Mouse (Mus musculus) MEL-GATA-1-ER (cell line): ENCODE results near the gene Btbd11.

Experiments used
- DNase-seq: peaks from one replicate; pipeline ENCODE4 v3.0.0-alpha.2; 2012; ENCODE audit warnings: low read depth; ENCODE audit errors: extremely low read depth

Gene Btbd11

GRCm38 (mm10) chr10:85420851-85421628 lies 34.4 kb downstream of the Btbd11 start:
- no peak for DNase-seq

GRCm38 (mm10) chr10:85421629-85422012 lies 35.0 kb downstream of the Btbd11 start:
- DNase-seq = no peak

DNA sequence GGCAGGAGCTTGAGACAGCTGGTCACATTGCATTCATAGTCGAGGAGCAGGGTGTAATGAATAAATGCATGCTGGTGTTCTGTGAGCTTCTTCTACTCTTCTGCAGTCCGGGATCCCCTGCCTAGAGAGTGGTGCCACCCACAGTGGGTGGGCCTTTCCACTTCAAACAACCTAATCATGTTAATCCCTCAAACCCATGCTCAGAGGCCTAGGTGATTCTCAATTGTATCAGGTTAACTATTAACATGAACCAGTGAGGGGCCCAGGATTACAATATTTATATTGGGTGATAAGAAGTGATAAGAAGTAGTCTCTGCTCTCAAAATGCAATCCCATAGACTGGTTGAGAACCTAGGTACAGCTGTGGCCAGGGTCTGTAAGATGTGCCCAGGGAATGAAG lies 39.1 kb downstream of the Btbd11 start:
- DNase-seq = no peak

GRCm38 (mm10) chr10:85437217-85437616 lies 50.6 kb downstream of the Btbd11 start:
- DNase-seq = no peak

DNA sequence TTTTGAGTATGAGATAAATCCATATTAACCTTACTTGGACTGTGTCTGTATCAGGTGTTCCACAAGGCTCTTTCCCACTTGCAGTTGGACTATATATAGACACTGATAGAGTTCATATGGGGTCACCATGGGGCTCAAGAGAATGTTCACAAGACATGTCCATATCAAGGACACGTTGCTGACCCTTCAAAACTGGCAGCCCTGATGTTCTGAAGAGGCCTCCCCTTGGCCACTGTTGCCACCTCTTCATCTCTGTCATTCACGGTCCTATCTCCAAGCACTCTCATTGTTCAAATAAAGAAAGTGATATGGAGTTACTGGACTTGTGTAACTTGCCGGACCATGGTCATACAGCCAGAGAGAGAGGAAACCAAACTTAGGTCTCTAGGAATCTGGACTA lies 56.8 kb downstream of the Btbd11 start:
- no peak for DNase-seq

- DNase-seq = no peak
Observed at GRCm38 (mm10) chr10:85445891-85446290, 59.3 kb downstream of the Btbd11 start.

DNA sequence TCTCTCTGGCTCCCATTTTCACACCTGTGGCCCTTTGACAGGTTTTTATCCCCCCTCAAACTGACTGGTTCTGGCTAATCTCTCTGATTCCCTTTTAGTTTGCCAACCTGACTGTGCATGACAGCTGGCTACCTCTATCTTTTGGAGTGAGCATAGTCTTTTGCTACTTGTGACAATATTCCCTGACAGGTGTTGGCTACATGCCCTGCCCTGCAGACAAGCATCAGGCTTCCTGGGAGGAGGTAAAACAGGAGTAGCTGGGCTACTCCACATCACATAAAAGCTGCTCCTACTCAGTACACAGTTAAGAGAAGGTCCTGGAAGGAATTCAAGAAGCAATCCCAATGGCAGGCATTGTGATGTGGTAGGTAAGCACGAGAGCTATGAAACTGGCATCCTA lies 60.1 kb downstream of the Btbd11 start:
- no peak for DNase-seq

DNA sequence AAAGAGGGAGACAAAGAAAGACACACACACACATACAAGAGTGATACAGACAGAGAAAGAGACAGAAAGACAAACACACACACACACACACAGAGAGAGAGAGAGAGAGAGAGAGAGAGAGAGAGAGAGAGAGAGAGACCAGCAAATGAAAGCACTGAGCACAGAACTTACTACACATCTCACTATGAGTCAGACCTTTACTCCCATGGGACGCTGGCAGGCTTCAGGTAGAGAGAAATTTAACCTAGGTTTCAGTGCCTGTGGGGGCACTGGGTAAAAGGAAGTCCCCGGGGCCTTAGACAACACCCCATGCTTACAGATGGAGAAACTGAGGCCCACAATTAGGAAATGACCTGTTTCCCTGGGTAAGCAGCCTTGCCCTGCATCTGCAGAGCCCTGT lies 61.3 kb downstream of the Btbd11 start:
- no peak for DNase-seq

DNA sequence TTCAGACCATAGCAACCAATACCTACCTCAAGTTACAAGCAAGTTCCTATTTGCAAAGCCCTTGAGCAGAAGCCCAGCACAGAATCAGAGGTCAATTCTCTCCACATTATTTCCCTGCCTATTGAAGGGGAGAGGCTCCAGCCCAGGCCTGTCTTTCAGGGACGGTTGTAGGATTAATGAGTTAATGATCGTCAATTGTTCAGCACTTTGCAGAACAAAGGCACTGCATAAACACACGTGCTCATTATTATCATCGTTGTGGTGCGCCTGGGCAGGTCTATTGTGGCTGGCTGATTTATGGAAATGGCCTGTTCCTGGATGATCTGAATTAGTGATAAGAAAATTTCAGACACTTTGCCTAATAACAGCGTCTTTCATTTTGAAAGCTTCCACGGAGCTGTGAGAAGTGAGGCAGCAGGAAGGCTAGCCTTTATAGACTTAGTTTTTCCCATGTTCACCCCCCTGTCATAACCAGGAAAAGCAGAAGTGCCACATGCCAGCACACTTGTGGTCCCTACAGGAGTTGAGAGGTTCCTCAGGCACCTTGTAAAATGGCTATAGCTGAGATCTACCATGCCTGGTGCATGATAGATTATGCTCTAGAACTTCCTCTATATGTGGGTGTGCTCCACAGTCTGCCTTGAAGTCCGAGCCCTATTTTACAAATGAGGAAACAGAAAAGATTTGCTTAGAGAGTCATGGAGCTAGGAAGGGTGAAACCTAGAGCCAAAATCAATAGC lies 65.2 kb downstream of the Btbd11 start:
- DNase-seq = no peak

DNA sequence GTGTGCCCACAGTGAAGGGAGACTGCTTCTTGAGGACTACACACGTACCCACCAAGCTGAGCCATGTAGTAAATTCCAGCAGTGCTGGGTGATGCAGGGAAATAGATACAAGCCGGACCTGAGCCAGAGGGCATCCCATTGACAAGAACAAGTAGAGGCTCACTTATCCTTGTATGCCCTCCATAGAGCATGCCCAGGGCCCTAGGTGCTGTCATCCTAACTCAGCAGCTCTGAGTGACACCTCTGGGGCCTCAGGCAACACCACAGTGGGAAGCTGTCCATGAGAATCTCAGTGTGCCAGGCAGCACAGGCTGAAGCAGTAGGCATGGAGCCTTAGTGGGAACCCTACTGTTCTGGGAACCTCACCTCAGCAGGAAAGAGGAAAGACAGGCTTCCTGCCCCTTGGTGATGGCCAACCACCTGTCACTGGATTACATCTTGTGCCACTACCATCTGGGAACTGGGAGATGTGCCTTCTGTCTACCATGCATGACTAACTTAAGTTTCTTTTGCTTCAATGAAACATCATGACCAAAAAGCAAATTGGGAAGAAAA lies 66.7 kb downstream of the Btbd11 start:
- DNase-seq = no peak

DNA sequence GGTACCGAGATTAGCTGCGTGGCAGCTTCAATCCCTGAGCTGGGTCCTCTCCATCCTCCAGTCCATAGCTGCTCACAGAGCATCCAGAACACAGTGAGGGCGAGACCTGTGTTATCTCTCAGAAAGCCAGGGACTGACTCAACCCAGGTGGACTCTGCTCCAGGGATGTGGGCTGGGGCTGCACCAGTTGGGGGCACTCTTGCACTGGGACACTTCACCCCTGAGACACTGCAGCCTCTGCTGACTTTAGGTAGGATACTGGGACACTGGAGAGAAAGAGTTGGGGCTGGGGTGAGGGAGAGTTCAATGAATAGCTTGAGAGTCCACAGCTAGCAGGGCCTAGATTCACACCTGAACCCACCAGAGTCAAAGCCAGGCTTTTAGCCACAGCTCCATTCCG lies 69.4 kb downstream of the Btbd11 start:
- no peak for DNase-seq

GRCm38 (mm10) chr10:85458744-85459344 lies 72.2 kb downstream of the Btbd11 start:
- DNase-seq = no peak

- no peak for DNase-seq
Observed at GRCm38 (mm10) chr10:85460736-85461135, 74.1 kb downstream of the Btbd11 start.

DNA sequence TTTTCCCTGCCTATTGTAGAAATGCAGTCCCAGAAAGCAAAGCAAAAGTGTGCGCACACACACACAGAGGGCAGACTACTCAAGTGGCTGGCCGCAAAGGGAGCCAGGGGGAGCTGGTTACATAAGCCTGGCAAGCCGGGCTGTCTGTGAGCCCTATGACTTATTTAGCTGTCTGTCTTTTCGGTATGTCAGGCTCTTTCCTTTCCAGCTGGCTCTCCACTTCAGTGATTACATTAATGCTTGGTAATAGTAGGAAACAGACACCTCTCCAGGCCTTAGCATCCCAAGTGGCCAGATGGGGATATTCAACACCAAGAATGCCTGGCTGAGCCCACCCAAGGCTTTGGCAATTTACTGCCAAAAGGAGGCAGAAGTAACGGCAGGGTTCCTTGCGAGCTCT lies 77.5 kb downstream of the Btbd11 start:
- DNase-seq = no peak

GRCm38 (mm10) chr10:85465516-85466408 lies 79.1 kb downstream of the Btbd11 start:
- no peak for DNase-seq

- DNase-seq = no peak
Observed at GRCm38 (mm10) chr10:85466409-85466761, 79.8 kb downstream of the Btbd11 start.

DNA sequence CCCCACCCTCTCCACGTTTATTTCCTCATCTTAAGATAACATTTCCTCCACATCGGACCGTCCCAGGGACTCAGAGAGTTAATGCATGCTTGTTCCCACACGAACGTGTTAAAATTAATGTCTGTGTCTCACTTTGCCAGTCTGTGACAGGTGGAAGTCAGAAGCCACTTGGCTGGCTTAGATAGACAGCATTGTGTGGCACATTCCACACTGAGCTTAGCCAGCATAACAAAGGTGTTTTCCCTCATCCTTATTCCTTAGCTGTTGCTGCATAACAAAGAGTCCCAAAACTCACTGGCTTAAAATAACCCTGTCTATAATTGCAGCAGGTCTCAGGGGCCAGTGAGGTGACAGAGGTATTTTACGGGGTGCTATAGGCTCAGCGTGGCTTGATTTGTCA lies 80.8 kb downstream of the Btbd11 start:
- DNase-seq = no peak

GRCm38 (mm10) chr10:85468527-85468926 lies 81.9 kb downstream of the Btbd11 start:
- DNase-seq = no peak

- DNase-seq = no peak
Observed at GRCm38 (mm10) chr10:85469341-85469740, 82.7 kb downstream of the Btbd11 start.

DNA sequence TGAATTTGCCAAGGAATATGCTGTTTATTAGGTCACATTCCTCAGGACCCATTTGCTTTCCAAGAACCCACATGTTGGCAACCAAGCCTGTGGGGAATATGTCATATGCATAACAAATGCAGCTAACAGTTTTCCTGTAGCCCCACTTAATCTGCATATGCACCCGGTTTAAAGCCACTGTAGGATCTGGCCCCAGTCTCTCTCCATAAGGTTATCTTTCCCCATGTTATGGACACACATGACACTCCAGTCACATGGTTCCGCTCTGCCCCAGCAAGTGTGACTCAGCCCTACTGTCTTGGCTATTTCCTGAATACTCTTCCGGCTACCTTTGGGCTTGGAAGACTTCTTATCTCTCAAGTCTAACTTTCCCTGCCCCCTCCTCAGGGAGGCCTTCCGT lies 86.7 kb downstream of the Btbd11 start:
- DNase-seq = no peak

GRCm38 (mm10) chr10:85473871-85474270 lies 87.3 kb downstream of the Btbd11 start:
- no peak for DNase-seq
